ENCODE assay signal across 17 mouse cellular contexts in the genomic region with DNA sequence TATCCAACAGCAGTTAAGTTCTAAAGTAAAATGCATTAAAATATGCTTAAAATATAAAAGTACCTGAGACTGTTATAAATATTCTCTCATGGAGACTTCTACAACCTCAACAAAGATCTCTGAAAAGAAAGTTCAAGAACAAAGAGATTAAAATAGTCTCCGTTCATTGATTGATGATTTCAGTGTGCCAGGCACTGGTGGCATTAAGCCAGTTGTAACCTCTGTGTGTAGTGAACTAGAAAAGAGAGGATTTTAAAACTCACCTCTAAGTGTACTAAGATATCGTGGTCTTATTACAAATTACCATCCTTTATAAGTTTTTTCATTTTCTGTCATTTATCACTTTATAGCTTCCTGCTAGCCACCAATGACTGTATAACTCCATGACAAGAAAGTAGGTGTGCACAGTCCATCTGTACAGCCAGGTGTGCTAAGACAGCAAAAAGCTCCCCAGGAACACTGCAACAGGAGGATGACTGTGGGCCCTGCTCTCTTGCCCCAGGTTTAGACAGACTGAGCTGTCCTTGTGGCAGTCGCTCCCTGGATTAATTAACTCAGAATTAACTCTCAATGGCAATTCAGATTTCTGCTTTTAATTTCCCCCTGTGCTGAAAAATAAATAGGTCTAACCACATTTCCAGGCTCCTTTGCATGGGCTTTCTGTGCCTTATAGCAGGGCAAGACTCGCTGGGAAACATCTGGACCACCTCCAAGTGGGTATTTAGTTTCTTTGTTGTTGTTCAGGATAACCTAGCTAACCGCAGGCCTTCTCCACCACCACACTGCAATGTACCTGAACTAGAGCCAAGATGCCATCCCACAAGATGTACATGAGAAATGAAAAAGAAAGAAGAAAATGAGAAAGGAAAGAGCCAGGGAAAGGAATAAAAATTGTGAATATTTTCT.
A peak's percentile ranks its signal among the peaks of the same experiment; 100 is the strongest.
DNase-seq lines count a peak whose midpoint lies in the region; ATAC-seq lines count a peak whose summit lies in the region.
"Had no signal": no experiment of that assay in that cellular context is flagged by ENCODE, and none has a peak within 500 bp of the region (broad histone marks: within the 10 kb centered on the region; RNA-seq: fewer than 3 reads in every experiment).

No protein-coding gene starts in this region.

- no peak overlapping the region for H3K9ac ChIP-seq in embryonic facial prominence, embryonic 15.5 days
- no peak overlapping the region for H3K9ac ChIP-seq in hindbrain, embryonic 14.5 days
- no peak overlapping the region for H3K9ac ChIP-seq in liver, embryonic 11.5 days (ENCODE audit: low read depth, low read length)
- H3K9ac ChIP-seq: heart, embryonic 13.5 days; liver, embryonic 13.5 days had no signal

- 36% methylated on average over 5 of the region's 5 CpGs for WGBS in embryonic facial prominence, embryonic 15.5 days
- 67% methylated on average over 5 of the region's 5 CpGs for WGBS in hindbrain, embryonic 14.5 days
- WGBS in liver, embryonic 11.5 days = 77% methylated on average over 5 of the region's 5 CpGs

- peak; percentile 54 for DNase-seq in adrenal gland, adult 2 months
- DNase-seq in adrenal gland, postnatal 4 days (ENCODE audit: low spot score in 2 of 2) = no peak
- DNase-seq in adrenal gland, postnatal 14 days = peak; percentile 48
- DNase-seq in kidney, adult 18-20 months = no peak
- DNase-seq in hindbrain, embryonic 14.5 days (ENCODE audit: low spot score) = no peak
- no peak for DNase-seq in liver, embryonic 11.5 days (ENCODE audit: low spot score)
- DNase-seq: cerebellum, adult 11-12 months; cerebellum, postnatal 36 days; gastrocnemius, postnatal 36 days; heart, postnatal 4 days; liver, embryonic 13.5 days; lung, postnatal 10 days; retina, postnatal 1 day had no signal

- peak overlapping the region; percentile 71 for H3K27ac ChIP-seq in embryonic facial prominence, embryonic 15.5 days (replicated peaks)
- H3K27ac ChIP-seq in hindbrain, embryonic 14.5 days = no peak overlapping the region
- H3K27ac ChIP-seq in liver, embryonic 11.5 days (ENCODE audit: low read depth, low read length) = no peak overlapping the region
- H3K27ac ChIP-seq: heart, embryonic 13.5 days; liver, embryonic 13.5 days had no signal

- no peaks in the 10 kb centered on the region for H3K36me3 ChIP-seq in embryonic facial prominence, embryonic 15.5 days
- H3K36me3 ChIP-seq in hindbrain, embryonic 14.5 days (replicated peaks; ENCODE audit: control insufficient read depth, insufficient read depth) = no peaks in the 10 kb centered on the region
- H3K36me3 ChIP-seq in liver, embryonic 11.5 days (ENCODE audit: control insufficient read depth, insufficient read depth, low read length) = no peaks in the 10 kb centered on the region
- H3K36me3 ChIP-seq: heart, embryonic 13.5 days; liver, embryonic 13.5 days had no signal

- H3K27me3 ChIP-seq in embryonic facial prominence, embryonic 15.5 days = no peaks in the 10 kb centered on the region
- H3K27me3 ChIP-seq in hindbrain, embryonic 14.5 days (ENCODE audit: control insufficient read depth, insufficient read depth, low read length) = no peaks in the 10 kb centered on the region
- no peaks in the 10 kb centered on the region for H3K27me3 ChIP-seq in liver, embryonic 11.5 days (replicated peaks; ENCODE audit: control insufficient read depth, insufficient read depth, low read length)
- H3K27me3 ChIP-seq: heart, embryonic 13.5 days; liver, embryonic 13.5 days had no signal

- H3K4me2 ChIP-seq in embryonic facial prominence, embryonic 15.5 days (replicated peaks) = no peak overlapping the region
- no peak overlapping the region for H3K4me2 ChIP-seq in hindbrain, embryonic 14.5 days (replicated peaks)
- no peak overlapping the region for H3K4me2 ChIP-seq in liver, embryonic 11.5 days
- H3K4me2 ChIP-seq: heart, embryonic 13.5 days; liver, embryonic 13.5 days had no signal

- peaks cover 9% of the 10 kb centered on the region for H3K4me1 ChIP-seq in embryonic facial prominence, embryonic 15.5 days
- H3K4me1 ChIP-seq in hindbrain, embryonic 14.5 days (replicated peaks; ENCODE audit: control insufficient read depth, insufficient read depth, low read length) = no peaks in the 10 kb centered on the region
- no peaks in the 10 kb centered on the region for H3K4me1 ChIP-seq in liver, embryonic 11.5 days (replicated peaks; ENCODE audit: control insufficient read depth, insufficient read depth, low read length)
- H3K4me1 ChIP-seq: heart, embryonic 13.5 days; liver, embryonic 13.5 days had no signal

- H3K4me3 ChIP-seq in embryonic facial prominence, embryonic 15.5 days (replicated peaks) = no peak overlapping the region
- H3K4me3 ChIP-seq in hindbrain, embryonic 14.5 days (replicated peaks; ENCODE audit: low read length) = no peak overlapping the region
- H3K4me3 ChIP-seq in liver, embryonic 11.5 days (ENCODE audit: low read depth, low read length) = no peak overlapping the region
- H3K4me3 ChIP-seq: erythroblast, embryonic 14.5 days; heart, embryonic 13.5 days; liver, embryonic 13.5 days had no signal

- ATAC-seq in embryonic facial prominence, embryonic 15.5 days (ENCODE audit: insufficient number of reproducible peaks, low FRiP score, low TSS enrichment, low read depth) = peak; percentile 63; the same call in 1 of the 2 replicates
- 0 out of 2 replicates have a peak, but pooled peaks have one; percentile 17 for ATAC-seq in megakaryocyte progenitor cell, adult 5-6 weeks (replicated peaks; ENCODE audit: poor library complexity)
- ATAC-seq in hindbrain, embryonic 14.5 days (ENCODE audit: low FRiP score) = no peak
- no peak for ATAC-seq in liver, embryonic 11.5 days (replicated peaks; ENCODE audit: low FRiP score)

- no peaks in the 10 kb centered on the region for H3K9me3 ChIP-seq in embryonic facial prominence, embryonic 15.5 days (replicated peaks)
- no peaks in the 10 kb centered on the region for H3K9me3 ChIP-seq in hindbrain, embryonic 14.5 days (ENCODE audit: control insufficient read depth, low read length)
- no peaks in the 10 kb centered on the region for H3K9me3 ChIP-seq in liver, embryonic 11.5 days (ENCODE audit: control insufficient read depth, low read length)
- H3K9me3 ChIP-seq: heart, embryonic 13.5 days; liver, embryonic 13.5 days had no signal

Comparison
In these comparisons a context has a peak if more than half of its experiments do, and no peak if none do; other contexts are left out.
1. DNase-seq: peak in adrenal gland, adult 2 months (single experiment) and adrenal gland, postnatal 14 days (single experiment); none in adrenal gland, postnatal 4 days (0 of 2), kidney, adult 18-20 months (single experiment), hindbrain, embryonic 14.5 days (single experiment) and liver, embryonic 11.5 days (single experiment).
2. ATAC-seq: peak in embryonic facial prominence, embryonic 15.5 days (single experiment) and megakaryocyte progenitor cell, adult 5-6 weeks (single experiment); none in hindbrain, embryonic 14.5 days (single experiment) and liver, embryonic 11.5 days (single experiment).